Mouse (Mus musculus) E14TG2a.4 (cell line): ENCODE measurements around the gene Gpr137.
"Not testable (repeated sequence)": the region's sequence is repeated elsewhere in the genome, so short reads cannot be mapped to it uniquely, and the experiment has no call there.

Source experiments
- H3K27me3 ChIP-seq: 2 replicates; pipeline ENCODE4 v1.6.1; 2014; ENCODE audit warnings: low read length, control low read depth; ENCODE audit not compliant: insufficient read depth
- H3K36me3 ChIP-seq: 2 replicates; pipeline ENCODE4 v1.6.1; 2014; ENCODE audit warnings: low read length, control low read depth; ENCODE audit not compliant: insufficient read depth
- H3K4me1 ChIP-seq: replicated peaks from 2 replicates; pipeline ENCODE4 v1.6.1; 2014; ENCODE audit warnings: low read depth, low read length, control low read depth
- H3K4me3 ChIP-seq: replicated peaks from 2 replicates; pipeline ENCODE4 v1.5.1; 2014; ENCODE audit warnings: mild to moderate bottlenecking, low read length
- H3K9me3 ChIP-seq: 2 replicates; pipeline ENCODE4 v1.6.1; 2014; ENCODE audit warnings: low read length, control low read depth
- CTCF ChIP-seq: conservative IDR thresholded peaks from 2 replicates; pipeline ENCODE4 v1.5.1; 2014; ENCODE audit warnings: low read length
- NANOG ChIP-seq: IDR thresholded peaks from 2 replicates; pipeline ENCODE4 v1.6.1; 2014; ENCODE audit warnings: borderline replicate concordance, low read length, mixed read lengths
- POU5F1 ChIP-seq: IDR thresholded peaks from 2 replicates; pipeline ENCODE4 v1.6.1; 2014; ENCODE audit warnings: low read length, borderline replicate concordance

Gene Gpr137

DNA sequence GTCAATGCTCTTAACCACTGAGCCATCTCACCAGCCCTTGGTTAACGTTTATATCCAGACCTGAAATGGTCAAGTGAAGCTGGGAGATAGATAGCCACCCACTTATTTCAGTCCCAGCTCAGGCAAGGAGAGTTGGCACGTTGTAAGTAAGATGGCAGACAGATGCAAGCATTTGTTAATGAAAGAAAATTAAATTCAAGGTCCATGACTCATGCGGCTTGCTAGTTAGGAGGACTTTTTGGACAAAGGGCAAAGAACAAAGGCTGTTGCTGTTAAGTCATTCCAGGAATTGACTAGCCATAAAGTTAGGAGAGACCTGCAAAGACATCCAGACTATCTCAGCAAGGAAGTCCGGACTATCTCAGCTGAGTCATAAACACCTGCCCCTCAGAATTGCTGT is 42.6 kb downstream of the Gpr137 start:
- Histone ChIP-seq H3K27me3 (no peaks in the 10 kb centered on the region), H3K4me1 (no peaks in the 10 kb centered on the region), H3K36me3 (peaks cover 2% of the 10 kb centered on the region; the same call in 1 of the 2 replicates), H3K9me3 (peaks cover 62% of the 10 kb centered on the region), H3K4me3 (no peak overlapping the region)
- TF ChIP-seq CTCF (no peak), NANOG (no peak), POU5F1 (no peak)

DNA sequence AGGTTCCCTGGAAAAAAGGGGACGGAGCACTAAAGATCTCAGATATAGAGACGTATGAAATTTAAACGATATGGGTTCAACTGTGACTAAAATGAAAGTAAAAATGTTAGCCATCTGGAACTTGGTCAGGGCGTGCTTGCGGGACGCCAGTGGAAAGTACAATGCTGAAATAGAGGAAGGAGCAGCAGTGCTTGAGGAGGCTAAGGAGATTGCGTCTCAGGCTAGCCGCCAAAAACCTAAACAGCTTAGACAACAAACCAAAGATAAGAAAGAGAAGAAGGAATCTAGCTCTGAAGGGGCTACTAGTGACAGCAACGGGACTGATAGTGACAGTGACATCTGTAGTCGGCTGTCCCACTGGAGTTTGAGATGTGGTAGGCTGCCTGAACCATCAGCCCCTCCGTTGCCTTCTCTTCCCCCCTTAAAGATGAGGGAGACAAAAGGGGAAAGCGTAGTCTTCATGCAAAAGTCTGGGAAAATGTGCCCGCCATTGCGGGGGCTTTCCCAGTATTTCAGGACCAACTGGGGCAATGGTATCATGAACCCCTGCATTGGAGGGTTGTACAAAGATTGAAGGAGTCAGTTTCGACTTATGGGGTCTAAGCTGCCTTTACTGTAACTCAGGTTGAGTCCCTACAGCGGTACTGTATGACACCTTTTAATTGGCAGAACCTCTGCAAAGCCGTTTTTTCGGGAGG is 46.5 kb downstream of the Gpr137 start:
- not testable (repeated sequence) for H3K27me3 ChIP-seq, H3K36me3 ChIP-seq, H3K4me1 ChIP-seq, H3K4me3 ChIP-seq
- peaks cover 58% of the 10 kb centered on the region for H3K9me3 ChIP-seq

DNA sequence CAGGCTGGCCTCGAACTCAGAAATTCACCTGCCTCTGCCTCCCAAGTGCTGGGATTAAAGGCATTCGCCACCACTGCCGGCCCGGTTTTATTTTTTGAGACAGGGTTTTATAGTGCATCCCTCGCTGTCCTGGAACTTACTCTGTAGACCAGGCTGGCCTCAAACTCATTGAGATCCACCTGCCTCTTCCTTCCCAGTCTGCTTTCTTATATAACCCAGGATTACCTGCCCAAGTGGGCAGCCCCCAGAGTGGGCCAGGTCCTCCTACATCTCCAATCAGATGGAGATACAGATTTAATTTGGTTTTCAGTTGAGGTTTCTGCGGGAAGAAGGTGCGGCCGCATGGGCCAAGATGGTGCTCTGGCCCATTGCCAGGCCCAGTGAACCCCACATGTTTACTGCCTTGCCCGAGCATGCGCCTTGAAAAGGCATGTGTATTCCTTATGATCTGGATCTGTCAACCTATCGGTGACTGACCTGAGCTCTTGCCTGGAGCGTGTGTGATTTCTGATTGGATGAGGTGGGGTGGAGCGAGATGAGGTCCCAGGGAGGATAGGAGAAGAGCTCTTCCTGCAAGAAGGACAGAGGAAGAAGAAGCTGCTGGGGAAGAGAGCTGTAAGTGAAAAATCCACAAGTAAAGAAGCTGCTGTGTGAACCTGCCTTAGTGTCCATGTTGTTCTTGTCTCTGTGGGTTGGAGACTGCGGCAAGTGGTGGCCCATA is 48.4 kb downstream of the Gpr137 start:
- Histone ChIP-seq H3K27me3 (no peaks in the 10 kb centered on the region), H3K4me3 (no peak overlapping the region), H3K36me3 (no peaks in the 10 kb centered on the region), H3K9me3 (peaks cover 41% of the 10 kb centered on the region), H3K4me1 (peaks cover 8% of the 10 kb centered on the region)
- TF ChIP-seq POU5F1 (no peak), CTCF (no peak), NANOG (no peak)

DNA sequence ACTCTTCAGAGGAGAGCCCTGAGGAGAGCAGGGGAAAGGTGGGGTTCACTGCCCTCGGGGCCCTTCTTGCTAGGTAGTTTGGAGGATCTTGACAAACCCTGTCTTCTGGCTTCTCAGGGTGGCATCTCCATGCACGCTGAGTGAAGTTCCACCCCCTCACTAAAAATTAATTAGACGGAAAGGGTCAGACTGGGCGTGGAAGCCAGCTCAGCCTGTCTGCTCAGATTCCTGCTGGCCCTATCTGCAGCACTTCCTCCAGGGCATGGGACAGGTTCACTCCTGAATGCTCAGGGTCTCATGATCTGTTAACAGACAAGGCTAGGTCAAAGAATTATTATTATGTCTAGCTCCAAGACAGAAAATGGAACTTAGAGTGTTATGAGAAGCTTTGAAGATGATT is 49.8 kb downstream of the Gpr137 start:
- Histone ChIP-seq H3K27me3 (no peaks in the 10 kb centered on the region), H3K4me3 (no peak overlapping the region), H3K36me3 (no peaks in the 10 kb centered on the region), H3K9me3 (peaks cover 27% of the 10 kb centered on the region), H3K4me1 (peaks cover 8% of the 10 kb centered on the region)
- TF ChIP-seq CTCF (no peak), NANOG (no peak), POU5F1 (no peak)
